Mouse (Mus musculus) spleen, adult 2 months (tissue): ENCODE measurements around the gene Cyth4.

Experiments
- CTCF ChIP-seq: fragments of 200-500 bp; IDR thresholded peaks from 2 replicates; pipeline ENCODE4 v1.5.1; 2011; ENCODE audit warnings: mild to moderate bottlenecking, inconsistent platforms; ENCODE audit not compliant: insufficient read depth, insufficient read length, insufficient replicate concordance; ENCODE audit errors: extremely low read depth
- POLR2A ChIP-seq: fragments of 200-500 bp; IDR thresholded peaks from 2 replicates; pipeline ENCODE4 v1.6.1; 2011; ENCODE audit warnings: low read depth, low read length, inconsistent platforms

DNA sequence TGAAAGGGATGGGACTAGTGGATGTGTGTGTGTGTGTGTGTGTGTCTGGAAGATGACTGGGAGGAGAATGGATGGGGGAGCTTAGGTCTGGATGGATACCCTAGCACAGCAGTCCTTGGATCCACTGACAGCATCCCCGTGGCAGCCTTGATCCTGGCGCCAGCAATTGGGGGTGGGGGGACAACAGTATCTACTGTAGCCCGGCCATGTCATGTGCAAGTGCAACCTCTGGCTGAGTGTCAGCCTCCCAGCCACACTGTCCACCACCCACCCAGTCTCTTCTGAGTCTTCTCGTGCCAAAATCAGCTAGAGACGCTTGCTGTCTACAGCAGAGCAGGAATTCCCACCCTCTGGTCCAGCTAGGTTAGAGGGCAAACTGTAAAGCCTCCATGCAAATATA lies 67.4 kb downstream of the Cyth4 start:
- TF ChIP-seq CTCF = no peak
- no peak for TF ChIP-seq POLR2A
